23 mouse cellular contexts compared by ENCODE assay signal in the genomic region with DNA sequence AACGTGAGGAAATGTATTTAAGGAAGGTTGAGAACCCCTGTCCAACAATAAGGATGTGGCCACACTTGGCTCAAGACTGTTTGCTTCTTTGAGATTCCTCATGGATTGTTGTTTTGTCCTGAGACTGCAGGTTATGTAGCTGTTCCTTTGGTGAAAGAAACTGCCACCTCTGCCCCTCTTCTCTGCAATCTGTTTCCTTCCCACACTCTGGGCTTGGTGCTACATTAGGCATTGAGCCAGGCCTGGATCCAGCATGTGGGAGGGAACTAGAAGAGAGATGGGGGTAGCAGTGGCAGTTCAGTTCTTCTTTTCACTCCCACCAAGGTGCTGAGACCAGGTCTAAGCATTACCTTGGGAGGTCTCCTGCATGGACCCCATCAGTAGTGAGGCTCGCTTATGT. TPM values are rescaled to one million over a fixed set of nuclear protein-coding genes. Genes with fewer than 3 reads are reported as not detected.
A peak's percentile ranks its signal among the peaks of the same experiment; 100 is the strongest.
DNase-seq lines count a peak whose midpoint lies in the region; ATAC-seq lines count a peak whose summit lies in the region.
"Had no signal": no experiment of that assay in that cellular context is flagged by ENCODE, and none has a peak within 500 bp of the region (broad histone marks: within the 10 kb centered on the region; RNA-seq: fewer than 3 reads in every experiment).

No protein-coding gene starts in this region.

- no peak for ATAC-seq in forebrain, embryonic 15.5 days (replicated peaks)

- no peaks in the 10 kb centered on the region for H3K4me1 ChIP-seq in embryonic facial prominence, embryonic 10.5 days
- 0 out of 2 replicates have a peak, but pooled peaks cover 3% of the 10 kb centered on the region for H3K4me1 ChIP-seq in forebrain, embryonic 15.5 days
- H3K4me1 ChIP-seq: embryonic facial prominence, embryonic 15.5 days; hindbrain, embryonic 10.5 days; limb, embryonic 13.5 days; liver, embryonic 13.5 days; midbrain, embryonic 12.5 days had no signal

- H3K4me2 ChIP-seq in forebrain, embryonic 15.5 days (replicated peaks): no peak overlapping the region
- H3K4me2 ChIP-seq: embryonic facial prominence, embryonic 15.5 days; limb, embryonic 13.5 days; liver, embryonic 13.5 days; lung, embryonic 14.5 days; midbrain, embryonic 12.5 days had no signal

- H3K4me3 ChIP-seq in embryonic facial prominence, embryonic 10.5 days: no peak overlapping the region
- no peak overlapping the region for H3K4me3 ChIP-seq in forebrain, embryonic 15.5 days
- H3K4me3 ChIP-seq: embryonic facial prominence, embryonic 15.5 days; heart, adult 2 months; hindbrain, embryonic 10.5 days; limb, embryonic 13.5 days; liver, embryonic 13.5 days; midbrain, embryonic 12.5 days had no signal

- DNase-seq in adipocyte (ENCODE audit: low spot score): peak; percentile 69
- peak; percentile 84 for DNase-seq in brain, adult 2 months (ENCODE audit: low read depth, low spot score)
- DNase-seq in layer of hippocampus, adult 8-10 months (ENCODE audit: low spot score in 2 of 2): peak; percentile 61 to 67
- peak; percentile 66 to 71 for DNase-seq in right cerebral cortex, adult 2 months (ENCODE audit: low spot score in 2 of 2)
- no peak for DNase-seq in embryonic facial prominence, embryonic 10.5 days (ENCODE audit: low spot score)
- no peak for DNase-seq in ovary, adult 18-20 months (ENCODE audit: low spot score)
- DNase-seq: adrenal gland, adult 2 months; cerebellum, adult 11 months; embryo, embryonic 11 days; gastrocnemius, postnatal 10 days; heart, adult 2 months; kidney, adult 18-20 months; kidney, postnatal 10 days; liver, embryonic 13.5 days; lung, embryonic 14.5 days; lung, postnatal 4 days; thymus, postnatal 25 days had no signal

- WGBS in embryonic facial prominence, embryonic 10.5 days: 86% methylated on average over 2 of the region's 2 CpGs
- 79% methylated on average over 2 of the region's 2 CpGs for WGBS in forebrain, embryonic 15.5 days

- no peaks in the 10 kb centered on the region for H3K36me3 ChIP-seq in embryonic facial prominence, embryonic 10.5 days (replicated peaks)
- H3K36me3 ChIP-seq in forebrain, embryonic 15.5 days: no peaks in the 10 kb centered on the region
- H3K36me3 ChIP-seq: embryonic facial prominence, embryonic 15.5 days; hindbrain, embryonic 10.5 days; limb, embryonic 13.5 days; liver, embryonic 13.5 days; midbrain, embryonic 12.5 days had no signal

- H3K27ac ChIP-seq in embryonic facial prominence, embryonic 10.5 days (replicated peaks): no peak overlapping the region
- H3K27ac ChIP-seq in forebrain, embryonic 15.5 days (replicated peaks): no peak overlapping the region
- H3K27ac ChIP-seq: embryonic facial prominence, embryonic 15.5 days; heart, adult 2 months; hindbrain, embryonic 10.5 days; limb, embryonic 13.5 days; liver, embryonic 13.5 days; midbrain, embryonic 12.5 days had no signal

- no peak overlapping the region for H3K9ac ChIP-seq in forebrain, embryonic 15.5 days (replicated peaks)
- H3K9ac ChIP-seq: embryonic facial prominence, embryonic 15.5 days; limb, embryonic 13.5 days; liver, embryonic 13.5 days; lung, embryonic 14.5 days; midbrain, embryonic 12.5 days had no signal

- no peaks in the 10 kb centered on the region for H3K27me3 ChIP-seq in embryonic facial prominence, embryonic 10.5 days (replicated peaks; ENCODE audit: low read depth, poor library complexity, severe bottlenecking)
- H3K27me3 ChIP-seq in forebrain, embryonic 15.5 days: no peaks in the 10 kb centered on the region
- H3K27me3 ChIP-seq: embryonic facial prominence, embryonic 15.5 days; limb, embryonic 13.5 days; liver, embryonic 13.5 days; midbrain, embryonic 12.5 days had no signal

- no peaks in the 10 kb centered on the region for H3K9me3 ChIP-seq in embryonic facial prominence, embryonic 10.5 days
- no peaks in the 10 kb centered on the region for H3K9me3 ChIP-seq in forebrain, embryonic 15.5 days
- H3K9me3 ChIP-seq: embryonic facial prominence, embryonic 15.5 days; hindbrain, embryonic 10.5 days; limb, embryonic 13.5 days; liver, embryonic 13.5 days; midbrain, embryonic 12.5 days had no signal

RNA-seq across cellular contexts. Expression of gene Actr3b, which starts 23.9 kb away (rescaled TPM):
- total RNA-seq in layer of hippocampus, adult 8-10 months (2022): 100 to 1,000 TPM; 132 to 138 (median 137) TPM
- 5.8 and 7.2 TPM in 2 replicates for polyA plus RNA-seq in embryonic facial prominence, embryonic 10.5 days (2016; fragmentation: Nextera tagmentation; extraction: Ambion mirVana)
- 48.7 and 49.3 TPM in 2 replicates for polyA plus RNA-seq in forebrain, embryonic 15.5 days (2015; fragmentation: Nextera tagmentation; extraction: Ambion mirVana)
- total RNA-seq: monocyte, adult 5-6 weeks had no signal

RNA-seq across cellular contexts. Expression of gene Xrcc2, which starts 30.2 kb away (rescaled TPM):
- total RNA-seq in layer of hippocampus, adult 8-10 months (2022): 1 to 10 TPM; 5.9 to 9.2 (median 7.8) TPM
- 18.0 and 20.4 TPM in 2 replicates for polyA plus RNA-seq in embryonic facial prominence, embryonic 10.5 days (2016; fragmentation: Nextera tagmentation; extraction: Ambion mirVana)
- polyA plus RNA-seq in forebrain, embryonic 15.5 days (2015; fragmentation: Nextera tagmentation; extraction: Ambion mirVana): 6.6 and 7.7 TPM in 2 replicates

Comparison
In these comparisons a context has a peak if more than half of its experiments do, and no peak if none do; other contexts are left out.
1. DNase-seq: peak in adipocyte (single experiment), brain, adult 2 months (single experiment), layer of hippocampus, adult 8-10 months (2 of 2) and right cerebral cortex, adult 2 months (2 of 2); none in embryonic facial prominence, embryonic 10.5 days (single experiment) and ovary, adult 18-20 months (single experiment).